Mouse (Mus musculus) ES-E14 (cell line): ENCODE results near the gene Zmynd19.

ENCODE experiments used
- CHD2 ChIP-seq: IDR thresholded peaks from 2 replicates; pipeline ENCODE4 v1.6.1; 2014; ENCODE audit warnings: mild to moderate bottlenecking, low read depth, low read length, inconsistent platforms
- HCFC1 ChIP-seq: IDR thresholded peaks from 2 replicates; pipeline ENCODE4 v1.6.1; 2012; ENCODE audit warnings: low read length, inconsistent platforms, borderline replicate concordance; ENCODE audit not compliant: insufficient read depth
- ZC3H11A ChIP-seq: IDR thresholded peaks from 2 replicates; pipeline ENCODE4 v1.6.1; 2012; ENCODE audit warnings: low read depth, mild to moderate bottlenecking, inconsistent platforms, low read length, borderline replicate concordance
- ZNF384 ChIP-seq: IDR thresholded peaks from 2 replicates; pipeline ENCODE4 v1.6.1; 2012; ENCODE audit warnings: low read depth, low read length, inconsistent platforms

GRCm38 (mm10) chr2:24912589-24912988 lies 37.0 kb upstream of the Zmynd19 start:
- TF ChIP-seq CHD2 (no peak), ZC3H11A (no peak), HCFC1 (no peak), ZNF384 (no peak)
